In genomic region chr3:86745348-86745747, GRCm38 (mm10) we compare ENCODE assay signal across 15 mouse cellular contexts.
DNase-seq lines count a peak whose midpoint lies in the region; ATAC-seq lines count a peak whose summit lies in the region.
"Had no signal": no experiment of that assay in that cellular context is flagged by ENCODE, and none has a peak within 500 bp of the region (broad histone marks: within the 10 kb centered on the region; RNA-seq: fewer than 3 reads in every experiment).

No protein-coding gene starts in this region.

- DNase-seq in forebrain, embryonic 10.5 days (ENCODE audit: extremely low spot score, low spot score) = no peak
- peak; percentile 38 for DNase-seq in cerebellum, adult 9-10 months
- peak; percentile 45 for DNase-seq in forelimb bud, embryonic 11.5 days (ENCODE audit: low read depth, low spot score)
- DNase-seq in heart, adult 8-10 months (ENCODE audit: low spot score) = no peak
- DNase-seq in gastrocnemius, adult 8-10 months (ENCODE audit: low spot score in 2 of 2) = no peak
- no peak for DNase-seq in heart, adult 11 months
- DNase-seq: adrenal gland, postnatal 36 days; B cell, adult 2 months; lung, postnatal 10 days had no signal

- H3K9ac ChIP-seq in forebrain, embryonic 13.5 days = no peak overlapping the region
- H3K9ac ChIP-seq in limb, embryonic 12.5 days (replicated peaks) = no peak overlapping the region
- H3K9ac ChIP-seq: heart, embryonic 13.5 days; limb, embryonic 15.5 days had no signal

- WGBS in forebrain, embryonic 13.5 days = 51% methylated on average over 4 of the region's 4 CpGs
- 87% methylated on average over 4 of the region's 4 CpGs for WGBS in forebrain, embryonic 10.5 days
- WGBS in limb, embryonic 12.5 days = 31% methylated on average over 4 of the region's 4 CpGs

- ATAC-seq in forebrain, embryonic 13.5 days = peak; percentile 93
- ATAC-seq in limb, embryonic 12.5 days (ENCODE audit: insufficient number of reproducible peaks, insufficient read depth, low FRiP score, low TSS enrichment, low read depth) = no peak
- ATAC-seq: inflammation-experienced regulatory T-cells, adult 6 months had no signal

- no peak overlapping the region for H3K4me3 ChIP-seq in forebrain, embryonic 13.5 days
- no peak overlapping the region for H3K4me3 ChIP-seq in forebrain, embryonic 10.5 days
- no peak overlapping the region for H3K4me3 ChIP-seq in limb, embryonic 12.5 days (replicated peaks)
- H3K4me3 ChIP-seq: heart, embryonic 13.5 days; limb, embryonic 15.5 days had no signal

- no peaks in the 10 kb centered on the region for H3K36me3 ChIP-seq in forebrain, embryonic 13.5 days (ENCODE audit: poor library complexity, severe bottlenecking)
- no peaks in the 10 kb centered on the region for H3K36me3 ChIP-seq in forebrain, embryonic 10.5 days (replicated peaks)
- H3K36me3 ChIP-seq in limb, embryonic 12.5 days = peaks cover 9% of the 10 kb centered on the region; the same call in 1 of the 2 replicates
- H3K36me3 ChIP-seq: heart, embryonic 13.5 days; limb, embryonic 15.5 days had no signal

- no peak overlapping the region for H3K4me2 ChIP-seq in forebrain, embryonic 13.5 days
- H3K4me2 ChIP-seq in limb, embryonic 12.5 days = no peak overlapping the region
- H3K4me2 ChIP-seq: heart, embryonic 13.5 days; limb, embryonic 15.5 days had no signal

- peak overlapping the region; percentile 52 for H3K27ac ChIP-seq in forebrain, embryonic 13.5 days
- no peak overlapping the region for H3K27ac ChIP-seq in forebrain, embryonic 10.5 days
- peak overlapping the region; percentile 64 for H3K27ac ChIP-seq in limb, embryonic 12.5 days
- H3K27ac ChIP-seq: heart, embryonic 13.5 days; limb, embryonic 15.5 days had no signal

- H3K9me3 ChIP-seq in forebrain, embryonic 13.5 days (replicated peaks) = no peaks in the 10 kb centered on the region
- no peaks in the 10 kb centered on the region for H3K9me3 ChIP-seq in forebrain, embryonic 10.5 days
- no peaks in the 10 kb centered on the region for H3K9me3 ChIP-seq in limb, embryonic 12.5 days
- H3K9me3 ChIP-seq: G1E; heart, embryonic 13.5 days; limb, embryonic 15.5 days had no signal

- H3K4me1 ChIP-seq in forebrain, embryonic 13.5 days = peaks cover 24% of the 10 kb centered on the region
- H3K4me1 ChIP-seq in forebrain, embryonic 10.5 days = peaks cover 9% of the 10 kb centered on the region
- H3K4me1 ChIP-seq in limb, embryonic 12.5 days (replicated peaks) = peaks cover 16% of the 10 kb centered on the region
- H3K4me1 ChIP-seq: heart, embryonic 13.5 days had no signal

- peaks cover 3% of the 10 kb centered on the region; the same call in 1 of the 2 replicates for H3K27me3 ChIP-seq in forebrain, embryonic 13.5 days
- peaks cover 13% of the 10 kb centered on the region for H3K27me3 ChIP-seq in forebrain, embryonic 10.5 days (ENCODE audit: poor library complexity, severe bottlenecking)
- no peaks in the 10 kb centered on the region for H3K27me3 ChIP-seq in limb, embryonic 12.5 days
- H3K27me3 ChIP-seq: heart, embryonic 13.5 days; limb, embryonic 15.5 days had no signal

Comparison
In these comparisons a context has a peak if more than half of its experiments do, and no peak if none do; other contexts are left out.
1. DNase-seq: peak in cerebellum, adult 9-10 months (single experiment) and forelimb bud, embryonic 11.5 days (single experiment); none in forebrain, embryonic 10.5 days (single experiment), heart, adult 8-10 months (single experiment), gastrocnemius, adult 8-10 months (0 of 2) and heart, adult 11 months (single experiment).